ENCODE assay signal across 14 mouse cellular contexts in the genomic region with DNA sequence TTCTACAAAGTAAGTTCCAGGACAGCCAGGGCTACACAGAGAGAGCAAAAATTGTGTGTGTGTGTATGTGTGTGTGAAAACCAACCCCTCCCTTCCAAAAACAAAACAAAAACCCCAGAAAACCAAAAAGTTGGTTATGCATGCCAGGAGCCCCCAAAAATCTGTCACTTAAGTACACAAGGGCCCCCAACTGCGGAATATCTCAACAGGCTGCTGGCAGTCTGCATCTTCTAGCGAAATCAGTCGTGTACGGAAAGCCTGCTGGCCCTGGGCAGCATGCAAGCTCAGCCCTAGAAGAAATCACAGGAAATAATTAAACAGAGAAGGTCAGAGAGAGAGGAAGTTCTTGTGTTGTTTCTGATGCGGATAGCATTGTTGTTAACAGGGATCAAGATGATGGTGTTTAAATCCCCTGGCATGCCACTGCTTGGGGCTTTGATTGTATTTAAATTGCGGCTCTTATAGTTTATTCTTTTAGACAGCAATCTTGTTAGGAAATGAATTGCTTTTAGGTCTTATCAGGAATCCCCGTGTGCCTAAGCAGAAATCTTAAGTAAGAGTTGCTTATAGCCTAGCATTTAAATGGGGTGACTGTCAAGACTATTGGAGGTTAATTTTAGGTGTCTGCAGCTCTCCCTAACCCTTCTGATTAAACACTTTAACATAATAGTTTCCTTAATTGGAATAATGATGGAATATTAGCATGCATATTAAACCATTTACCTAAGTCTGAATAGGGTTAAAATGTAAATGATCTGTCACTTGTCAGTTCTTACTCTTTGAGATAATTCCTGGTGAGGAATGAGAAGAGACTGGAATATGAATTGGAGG. TPM values are rescaled to one million over a fixed set of nuclear protein-coding genes. Genes with fewer than 3 reads are reported as not detected.
DNase-seq lines count a peak whose midpoint lies in the region; ATAC-seq and TF ChIP-seq lines count a peak whose summit lies in the region.
"Had no signal": no experiment of that assay in that cellular context is flagged by ENCODE, and none has a peak within 500 bp of the region (broad histone marks: within the 10 kb centered on the region; RNA-seq: fewer than 3 reads in every experiment).

No protein-coding gene starts in this region.

- TF ChIP-seq POLR2A in kidney, adult 2 months (IDR thresholded peaks at IDR 0.05; ENCODE audit: low read depth, low read length): no peak

- no peak for TF ChIP-seq CTCF in kidney, adult 2 months (conservative IDR thresholded peaks at IDR 0.05; ENCODE audit: insufficient read depth, insufficient read length, low read depth, low read length)

- H3K4me3 ChIP-seq in kidney, adult 2 months (ENCODE audit: insufficient read depth, low read depth, low read length): no peak overlapping the region
- no peak overlapping the region for H3K4me3 ChIP-seq in kidney, embryonic 14.5 days (ENCODE audit: low read length)
- no peak overlapping the region for H3K4me3 ChIP-seq in midbrain, embryonic 13.5 days (replicated peaks)
- no peak overlapping the region for H3K4me3 ChIP-seq in midbrain, embryonic 14.5 days (replicated peaks; ENCODE audit: low read depth, low read length)
- H3K4me3 ChIP-seq: gastrocnemius, adult 2 months had no signal

- H3K27ac ChIP-seq in kidney, adult 2 months (ENCODE audit: insufficient read depth, low read depth, low read length): no peak overlapping the region
- no peak overlapping the region for H3K27ac ChIP-seq in kidney, embryonic 14.5 days (ENCODE audit: low read depth, low read length)
- H3K27ac ChIP-seq in midbrain, embryonic 13.5 days: 0 out of 2 replicates have a peak overlapping the region, but pooled peaks have one; percentile 30
- no peak overlapping the region for H3K27ac ChIP-seq in midbrain, embryonic 14.5 days (replicated peaks; ENCODE audit: low read depth, low read length)

- ATAC-seq in kidney, embryonic 14.5 days (ENCODE audit: low FRiP score, low TSS enrichment): no peak
- ATAC-seq in midbrain, embryonic 13.5 days: no peak
- no peak for ATAC-seq in midbrain, embryonic 14.5 days (ENCODE audit: low FRiP score, low TSS enrichment)

- H3K4me1 ChIP-seq in kidney, adult 2 months (ENCODE audit: control insufficient read depth, insufficient read depth, low read length): peaks cover 27% of the 10 kb centered on the region
- peaks cover 19% of the 10 kb centered on the region for H3K4me1 ChIP-seq in kidney, embryonic 14.5 days (ENCODE audit: control insufficient read depth, insufficient read depth, low read length)
- H3K4me1 ChIP-seq in midbrain, embryonic 13.5 days (replicated peaks): peaks cover 15% of the 10 kb centered on the region
- no peaks in the 10 kb centered on the region for H3K4me1 ChIP-seq in midbrain, embryonic 14.5 days (ENCODE audit: control insufficient read depth, insufficient read depth, low read length)

- peak; percentile 46 to 65 for DNase-seq in cerebellum, postnatal 10 days
- no peak for DNase-seq in cerebellum, postnatal 4 days (ENCODE audit: low spot score in 2 of 2)
- DNase-seq in kidney, adult 2 months: peak; percentile 36
- DNase-seq in midbrain, embryonic 14.5 days: no peak
- no peak for DNase-seq in T-cell, adult 2 months (ENCODE audit: low spot score)
- no peak for DNase-seq in right cerebral cortex, postnatal 4 days
- DNase-seq: adrenal gland, adult 8-10 months; B cell, adult 2 months; liver; lung, postnatal 10 days had no signal

- no peak overlapping the region for H3K4me2 ChIP-seq in kidney, embryonic 14.5 days (replicated peaks; ENCODE audit: low read depth, low read length)
- no peak overlapping the region for H3K4me2 ChIP-seq in midbrain, embryonic 13.5 days (replicated peaks)
- no peak overlapping the region for H3K4me2 ChIP-seq in midbrain, embryonic 14.5 days (ENCODE audit: low read length)
- H3K4me2 ChIP-seq: midbrain, embryonic 11.5 days had no signal

- no peak overlapping the region for H3K9ac ChIP-seq in kidney, embryonic 14.5 days (ENCODE audit: low read depth, low read length)
- H3K9ac ChIP-seq in midbrain, embryonic 13.5 days (replicated peaks): no peak overlapping the region
- H3K9ac ChIP-seq in midbrain, embryonic 14.5 days (replicated peaks; ENCODE audit: low read length): no peak overlapping the region

- no peaks in the 10 kb centered on the region for H3K36me3 ChIP-seq in kidney, adult 2 months (ENCODE audit: control insufficient read depth, insufficient read depth, low read length)
- no peaks in the 10 kb centered on the region for H3K36me3 ChIP-seq in kidney, embryonic 14.5 days (ENCODE audit: control insufficient read depth, insufficient read depth, low read length)
- no peaks in the 10 kb centered on the region for H3K36me3 ChIP-seq in midbrain, embryonic 13.5 days
- no peaks in the 10 kb centered on the region for H3K36me3 ChIP-seq in midbrain, embryonic 14.5 days (ENCODE audit: control insufficient read depth, insufficient read depth, low read length)

- no peaks in the 10 kb centered on the region for H3K27me3 ChIP-seq in kidney, adult 2 months (replicated peaks; ENCODE audit: control insufficient read depth, insufficient read depth, low read length)
- no peaks in the 10 kb centered on the region for H3K27me3 ChIP-seq in kidney, embryonic 14.5 days (ENCODE audit: control insufficient read depth, insufficient read depth, low read length)
- no peaks in the 10 kb centered on the region for H3K27me3 ChIP-seq in midbrain, embryonic 13.5 days
- H3K27me3 ChIP-seq in midbrain, embryonic 14.5 days (ENCODE audit: control insufficient read depth, insufficient read depth, low read length): no peaks in the 10 kb centered on the region

- WGBS in kidney, adult 2 months: 27% methylated on average over 7 of the region's 7 CpGs
- 37% methylated on average over 7 of the region's 7 CpGs for WGBS in kidney, embryonic 14.5 days
- 54% methylated on average over 7 of the region's 7 CpGs for WGBS in midbrain, embryonic 13.5 days
- WGBS in midbrain, embryonic 14.5 days: 51% methylated on average over 7 of the region's 7 CpGs

- no peaks in the 10 kb centered on the region for H3K9me3 ChIP-seq in kidney, embryonic 14.5 days (ENCODE audit: control insufficient read depth, low read length)
- no peaks in the 10 kb centered on the region for H3K9me3 ChIP-seq in midbrain, embryonic 13.5 days
- H3K9me3 ChIP-seq in midbrain, embryonic 14.5 days (ENCODE audit: control insufficient read depth, low read length): no peaks in the 10 kb centered on the region

RNA-seq across cellular contexts. Expression of a gene that starts 11.6 kb away (rescaled TPM):
- 20.0 and 21.2 TPM in 2 replicates for polyA plus RNA-seq in kidney, adult 2 months (2012; rRNA removed)
- polyA plus RNA-seq in kidney, embryonic 14.5 days (2014; fragmentation: Nextera tagmentation; extraction: Ambion mirVana): 9.8 and 12.3 TPM in 2 replicates
- polyA plus RNA-seq in midbrain, embryonic 13.5 days (2015; fragmentation: Nextera tagmentation; extraction: Ambion mirVana): 4.9 and 5.5 TPM in 2 replicates
- polyA plus RNA-seq in midbrain, embryonic 14.5 days (2014; fragmentation: Nextera tagmentation; extraction: Ambion mirVana): 5.5 and 6.2 TPM in 2 replicates

Comparison
In these comparisons a context has a peak if more than half of its experiments do, and no peak if none do; other contexts are left out.
1. DNase-seq: peak in cerebellum, postnatal 10 days (2 of 2) and kidney, adult 2 months (single experiment); none in cerebellum, postnatal 4 days (0 of 2), midbrain, embryonic 14.5 days (single experiment), T-cell, adult 2 months (single experiment) and right cerebral cortex, postnatal 4 days (single experiment).